In genomic region chr15:85172054-85172453, GRCm38 (mm10) we compare ENCODE assay signal across 12 mouse cellular contexts. TPM values are rescaled to one million over a fixed set of nuclear protein-coding genes. Genes with fewer than 3 reads are reported as not detected.
DNase-seq lines count a peak whose midpoint lies in the region; ATAC-seq and TF ChIP-seq lines count a peak whose summit lies in the region.
"Had no signal": no experiment of that assay in that cellular context is flagged by ENCODE, and none has a peak within 500 bp of the region (broad histone marks: within the 10 kb centered on the region; RNA-seq: fewer than 3 reads in every experiment).

No protein-coding gene starts in this region.

- no peak overlapping the region for H3K4me3 ChIP-seq in intestine, embryonic 15.5 days (replicated peaks)
- no peak overlapping the region for H3K4me3 ChIP-seq in intestine, postnatal 0 days (ENCODE audit: low read depth, low read length)
- H3K4me3 ChIP-seq in embryonic facial prominence, embryonic 15.5 days (replicated peaks) = no peak overlapping the region
- H3K4me3 ChIP-seq in heart, embryonic 15.5 days = no peak overlapping the region
- no peak overlapping the region for H3K4me3 ChIP-seq in lung, postnatal 0 days (ENCODE audit: low read depth, low read length)
- H3K4me3 ChIP-seq: hindbrain, embryonic 13.5 days; left cerebral cortex, adult 2 months had no signal

- peaks cover 12% of the 10 kb centered on the region; the same call in 1 of the 2 replicates for H3K4me1 ChIP-seq in intestine, embryonic 15.5 days (replicated peaks)
- no peaks in the 10 kb centered on the region for H3K4me1 ChIP-seq in intestine, postnatal 0 days (replicated peaks; ENCODE audit: control insufficient read depth, insufficient read depth, low read length)
- H3K4me1 ChIP-seq in embryonic facial prominence, embryonic 15.5 days = peaks cover 35% of the 10 kb centered on the region
- H3K4me1 ChIP-seq in heart, embryonic 15.5 days (replicated peaks) = peaks cover 17% of the 10 kb centered on the region
- H3K4me1 ChIP-seq in lung, postnatal 0 days (ENCODE audit: insufficient read depth, low read depth, low read length) = no peaks in the 10 kb centered on the region

- no peak overlapping the region for H3K9ac ChIP-seq in intestine, embryonic 15.5 days
- H3K9ac ChIP-seq in intestine, postnatal 0 days (ENCODE audit: low read depth, low read length) = no peak overlapping the region
- no peak overlapping the region for H3K9ac ChIP-seq in embryonic facial prominence, embryonic 15.5 days
- no peak overlapping the region for H3K9ac ChIP-seq in heart, embryonic 15.5 days
- no peak overlapping the region for H3K9ac ChIP-seq in lung, postnatal 0 days (replicated peaks; ENCODE audit: low read depth)
- H3K9ac ChIP-seq: hindbrain, embryonic 13.5 days had no signal

- no peak overlapping the region; the same call in 1 of the 2 replicates for H3K27ac ChIP-seq in intestine, embryonic 15.5 days
- H3K27ac ChIP-seq in intestine, postnatal 0 days (ENCODE audit: low read depth, low read length) = no peak overlapping the region
- H3K27ac ChIP-seq in embryonic facial prominence, embryonic 15.5 days (replicated peaks) = 0 out of 2 replicates have a peak overlapping the region, but pooled peaks have one; percentile 11
- no peak overlapping the region for H3K27ac ChIP-seq in heart, embryonic 15.5 days
- no peak overlapping the region for H3K27ac ChIP-seq in lung, postnatal 0 days (ENCODE audit: low read length)
- H3K27ac ChIP-seq: hindbrain, embryonic 13.5 days; left cerebral cortex, adult 2 months had no signal

- TF ChIP-seq CTCF in intestine, postnatal 0 days (IDR thresholded peaks at IDR 0.05; ENCODE audit: low read depth) = no peak
- no peak for TF ChIP-seq CTCF in lung, postnatal 0 days (IDR thresholded peaks at IDR 0.05)

- TF ChIP-seq EP300 in lung, postnatal 0 days (IDR thresholded peaks at IDR 0.05) = 0 out of 2 replicates have a peak, but pooled peaks have one; percentile 27

- H3K4me2 ChIP-seq in intestine, embryonic 15.5 days (replicated peaks) = no peak overlapping the region
- no peak overlapping the region for H3K4me2 ChIP-seq in intestine, postnatal 0 days (replicated peaks; ENCODE audit: low read depth)
- no peak overlapping the region for H3K4me2 ChIP-seq in embryonic facial prominence, embryonic 15.5 days (replicated peaks)
- no peak overlapping the region for H3K4me2 ChIP-seq in heart, embryonic 15.5 days
- no peak overlapping the region for H3K4me2 ChIP-seq in lung, postnatal 0 days (replicated peaks; ENCODE audit: low read depth, low read length)
- H3K4me2 ChIP-seq: hindbrain, embryonic 13.5 days had no signal

- H3K36me3 ChIP-seq in intestine, embryonic 15.5 days = no peaks in the 10 kb centered on the region
- H3K36me3 ChIP-seq in intestine, postnatal 0 days (ENCODE audit: control insufficient read depth, insufficient read depth) = no peaks in the 10 kb centered on the region
- no peaks in the 10 kb centered on the region for H3K36me3 ChIP-seq in embryonic facial prominence, embryonic 15.5 days
- H3K36me3 ChIP-seq in heart, embryonic 15.5 days = no peaks in the 10 kb centered on the region
- no peaks in the 10 kb centered on the region for H3K36me3 ChIP-seq in lung, postnatal 0 days (ENCODE audit: insufficient read depth, low read length)
- H3K36me3 ChIP-seq: hindbrain, embryonic 13.5 days had no signal

- DNase-seq in lung, postnatal 0 days (ENCODE audit: low spot score) = peak; percentile 90
- DNase-seq in cerebellum, postnatal 10 days = no peak
- no peak for DNase-seq in cerebellum, postnatal 14 days
- no peak for DNase-seq in thymus, postnatal 25 days
- DNase-seq: adrenal gland, postnatal 36 days; right cerebral cortex, postnatal 4 days had no signal

- peak; percentile 43; the same call in 1 of the 2 replicates for ATAC-seq in intestine, embryonic 15.5 days
- no peak for ATAC-seq in intestine, postnatal 0 days
- ATAC-seq in embryonic facial prominence, embryonic 15.5 days (ENCODE audit: insufficient number of reproducible peaks, low FRiP score, low TSS enrichment, low read depth) = no peak; the same call in 1 of the 2 replicates
- ATAC-seq in heart, embryonic 15.5 days (replicated peaks; ENCODE audit: insufficient number of reproducible peaks, insufficient read depth, low FRiP score, low read depth) = 0 out of 2 replicates have a peak, but pooled peaks have one; percentile 58
- ATAC-seq in lung, postnatal 0 days = peak; percentile 93

- no peaks in the 10 kb centered on the region for H3K9me3 ChIP-seq in intestine, embryonic 15.5 days
- no peaks in the 10 kb centered on the region for H3K9me3 ChIP-seq in intestine, postnatal 0 days (ENCODE audit: control insufficient read depth)
- no peaks in the 10 kb centered on the region for H3K9me3 ChIP-seq in embryonic facial prominence, embryonic 15.5 days (replicated peaks)
- no peaks in the 10 kb centered on the region for H3K9me3 ChIP-seq in heart, embryonic 15.5 days (replicated peaks)
- no peaks in the 10 kb centered on the region for H3K9me3 ChIP-seq in lung, postnatal 0 days (ENCODE audit: low read length)
- H3K9me3 ChIP-seq: hindbrain, embryonic 13.5 days had no signal

- H3K27me3 ChIP-seq in intestine, embryonic 15.5 days (replicated peaks) = no peaks in the 10 kb centered on the region
- no peaks in the 10 kb centered on the region for H3K27me3 ChIP-seq in intestine, postnatal 0 days (replicated peaks; ENCODE audit: control insufficient read depth, insufficient read depth, low read length)
- no peaks in the 10 kb centered on the region for H3K27me3 ChIP-seq in embryonic facial prominence, embryonic 15.5 days
- 0 out of 2 replicates have a peak, but pooled peaks cover 7% of the 10 kb centered on the region for H3K27me3 ChIP-seq in heart, embryonic 15.5 days
- H3K27me3 ChIP-seq in lung, postnatal 0 days (replicated peaks; ENCODE audit: insufficient read depth, low read length) = no peaks in the 10 kb centered on the region
- H3K27me3 ChIP-seq: hindbrain, embryonic 13.5 days had no signal

- WGBS in intestine, embryonic 15.5 days = 43% methylated on average over 2 of the region's 2 CpGs
- 61% methylated on average over 2 of the region's 2 CpGs for WGBS in intestine, postnatal 0 days
- 49% methylated on average over 2 of the region's 2 CpGs for WGBS in embryonic facial prominence, embryonic 15.5 days
- WGBS in heart, embryonic 15.5 days = 59% methylated on average over 2 of the region's 2 CpGs
- WGBS in lung, postnatal 0 days = 64% methylated on average over 2 of the region's 2 CpGs

RNA-seq across cellular contexts. Expression of gene Fbln1, which starts 33.7 kb away (rescaled TPM):
- 184 and 194 TPM in 2 replicates for polyA plus RNA-seq in intestine, embryonic 15.5 days (2015; fragmentation: Nextera tagmentation; extraction: Ambion mirVana)
- 90.5 and 97.9 TPM in 2 replicates for polyA plus RNA-seq in intestine, postnatal 0 days (2015; fragmentation: Nextera tagmentation; extraction: Ambion mirVana)
- 258 and 266 TPM in 2 replicates for polyA plus RNA-seq in embryonic facial prominence, embryonic 15.5 days (2015; fragmentation: Nextera tagmentation; extraction: Ambion mirVana)
- 119 and 157 TPM in 2 replicates for polyA plus RNA-seq in heart, embryonic 15.5 days (2015; fragmentation: Nextera tagmentation; extraction: Ambion mirVana)
- polyA plus RNA-seq in lung, postnatal 0 days (2015; fragmentation: Nextera tagmentation; extraction: Ambion mirVana) = 45.7 and 51.2 TPM in 2 replicates

RNA-seq across cellular contexts. Expression of gene Ribc2, which starts 40.2 kb away (rescaled TPM):
- 0.08 and 0.19 TPM in 2 replicates for polyA plus RNA-seq in intestine, embryonic 15.5 days (2015; fragmentation: Nextera tagmentation; extraction: Ambion mirVana)
- 0.13 TPM in 1 of 2 replicates, not detected in the other for polyA plus RNA-seq in intestine, postnatal 0 days (2015; fragmentation: Nextera tagmentation; extraction: Ambion mirVana)
- 1.00 and 1.6 TPM in 2 replicates for polyA plus RNA-seq in embryonic facial prominence, embryonic 15.5 days (2015; fragmentation: Nextera tagmentation; extraction: Ambion mirVana)
- polyA plus RNA-seq in heart, embryonic 15.5 days (2015; fragmentation: Nextera tagmentation; extraction: Ambion mirVana) = 0.14 and 0.18 TPM in 2 replicates
- polyA plus RNA-seq in lung, postnatal 0 days (2015; fragmentation: Nextera tagmentation; extraction: Ambion mirVana) = 0.56 and 1.2 TPM in 2 replicates

RNA-seq across cellular contexts. Expression of gene Smc1b, which starts 40.3 kb away (rescaled TPM):
- polyA plus RNA-seq in intestine, embryonic 15.5 days (2015; fragmentation: Nextera tagmentation; extraction: Ambion mirVana) = 0.11 and 0.21 TPM in 2 replicates
- polyA plus RNA-seq in intestine, postnatal 0 days (2015; fragmentation: Nextera tagmentation; extraction: Ambion mirVana) = 0.07 and 0.18 TPM in 2 replicates
- polyA plus RNA-seq in embryonic facial prominence, embryonic 15.5 days (2015; fragmentation: Nextera tagmentation; extraction: Ambion mirVana) = 0.07 and 0.70 TPM in 2 replicates
- polyA plus RNA-seq in heart, embryonic 15.5 days (2015; fragmentation: Nextera tagmentation; extraction: Ambion mirVana) = 0.03 TPM in 1 of 2 replicates, not detected in the other
- polyA plus RNA-seq in lung, postnatal 0 days (2015; fragmentation: Nextera tagmentation; extraction: Ambion mirVana) = 0.04 TPM in 1 of 2 replicates, not detected in the other

Comparison
In these comparisons a context has a peak if more than half of its experiments do, and no peak if none do; other contexts are left out.
1. ATAC-seq: peak in intestine, embryonic 15.5 days (single experiment), heart, embryonic 15.5 days (single experiment) and lung, postnatal 0 days (single experiment); none in intestine, postnatal 0 days (single experiment) and embryonic facial prominence, embryonic 15.5 days (single experiment).